11 mouse cellular contexts compared by ENCODE assay signal in genomic region chr4:129209504-129209903, GRCm38 (mm10). TPM values are rescaled to one million over a fixed set of nuclear protein-coding genes. Genes with fewer than 3 reads are reported as not detected.
A peak's percentile ranks its signal among the peaks of the same experiment; 100 is the strongest.
DNase-seq lines count a peak whose midpoint lies in the region; ATAC-seq and TF ChIP-seq lines count a peak whose summit lies in the region.
"Had no signal": no experiment of that assay in that cellular context is flagged by ENCODE, and none has a peak within 500 bp of the region (broad histone marks: within the 10 kb centered on the region; RNA-seq: fewer than 3 reads in every experiment).

No protein-coding gene starts in this region.

- DNase-seq in embryo, embryonic 10 days (ENCODE audit: low spot score) = peak; percentile 47
- no peak for DNase-seq in embryo, embryonic 9.5 days (ENCODE audit: extremely low spot score)
- peak; percentile 41 for DNase-seq in lung, postnatal 10 days
- DNase-seq in lung, adult 18-20 months = no peak
- DNase-seq in embryonic facial prominence, embryonic 14.5 days (ENCODE audit: low spot score) = peak; percentile 56
- DNase-seq in stomach, postnatal 0 days (ENCODE audit: low spot score) = no peak
- DNase-seq in spleen, postnatal 14 days (ENCODE audit: low spot score in 2 of 2) = no peak
- no peak for DNase-seq in kidney, postnatal 10 days

- H3K27me3 ChIP-seq in embryonic facial prominence, embryonic 14.5 days (replicated peaks; ENCODE audit: control insufficient read depth, insufficient read depth, low read length) = no peaks in the 10 kb centered on the region
- H3K27me3 ChIP-seq in stomach, postnatal 0 days (ENCODE audit: control insufficient read depth, insufficient read depth, low read length) = no peaks in the 10 kb centered on the region
- H3K27me3 ChIP-seq: embryonic facial prominence, embryonic 12.5 days had no signal

- WGBS in embryonic facial prominence, embryonic 14.5 days = 53% methylated on average over 7 of the region's 7 CpGs
- 47% methylated on average over 7 of the region's 7 CpGs for WGBS in stomach, postnatal 0 days

- no peak for TF ChIP-seq EP300 in stomach, postnatal 0 days (optimal IDR thresholded peaks at IDR 0.05)

- ATAC-seq in embryonic facial prominence, embryonic 14.5 days (ENCODE audit: low read depth) = no peak
- 0 out of 2 replicates have a peak, but pooled peaks have one; percentile 22 for ATAC-seq in stomach, postnatal 0 days (ENCODE audit: low FRiP score, low TSS enrichment)
- ATAC-seq: midbrain, embryonic 16.5 days had no signal

- H3K36me3 ChIP-seq in embryonic facial prominence, embryonic 14.5 days (ENCODE audit: control insufficient read depth, insufficient read depth, low read length) = peaks cover 92% of the 10 kb centered on the region
- peaks cover 22% of the 10 kb centered on the region for H3K36me3 ChIP-seq in stomach, postnatal 0 days (ENCODE audit: control insufficient read depth, insufficient read depth, low read length)

- H3K9me3 ChIP-seq in embryonic facial prominence, embryonic 14.5 days (ENCODE audit: control insufficient read depth, low read length) = no peaks in the 10 kb centered on the region
- H3K9me3 ChIP-seq in stomach, postnatal 0 days (ENCODE audit: control insufficient read depth, low read length) = no peaks in the 10 kb centered on the region
- H3K9me3 ChIP-seq: embryonic facial prominence, embryonic 12.5 days had no signal

- no peaks in the 10 kb centered on the region for H3K4me1 ChIP-seq in embryonic facial prominence, embryonic 14.5 days (ENCODE audit: control insufficient read depth, insufficient read depth, low read length)
- no peaks in the 10 kb centered on the region for H3K4me1 ChIP-seq in stomach, postnatal 0 days (replicated peaks; ENCODE audit: control insufficient read depth, insufficient read depth)
- H3K4me1 ChIP-seq: embryonic facial prominence, embryonic 12.5 days had no signal

- no peak overlapping the region for H3K4me3 ChIP-seq in embryonic facial prominence, embryonic 14.5 days (ENCODE audit: low read depth, low read length)
- no peak overlapping the region for H3K4me3 ChIP-seq in stomach, postnatal 0 days (ENCODE audit: low read depth, low read length)
- H3K4me3 ChIP-seq: embryonic facial prominence, embryonic 12.5 days had no signal

- peak; percentile 83 for TF ChIP-seq CTCF in stomach, postnatal 0 days (IDR thresholded peaks at IDR 0.05; ENCODE audit: low read depth)

- H3K27ac ChIP-seq in embryonic facial prominence, embryonic 14.5 days (replicated peaks; ENCODE audit: low read depth, low read length) = no peak overlapping the region
- H3K27ac ChIP-seq in stomach, postnatal 0 days (replicated peaks) = no peak overlapping the region
- H3K27ac ChIP-seq: embryonic facial prominence, embryonic 12.5 days had no signal

- H3K9ac ChIP-seq in embryonic facial prominence, embryonic 14.5 days (ENCODE audit: low read depth, low read length) = no peak overlapping the region
- no peak overlapping the region for H3K9ac ChIP-seq in stomach, postnatal 0 days (ENCODE audit: low read length)
- H3K9ac ChIP-seq: embryonic facial prominence, embryonic 12.5 days had no signal

- H3K4me2 ChIP-seq in embryonic facial prominence, embryonic 14.5 days (ENCODE audit: low read depth, low read length) = no peak overlapping the region
- H3K4me2 ChIP-seq in stomach, postnatal 0 days (replicated peaks; ENCODE audit: low read depth) = no peak overlapping the region
- H3K4me2 ChIP-seq: embryonic facial prominence, embryonic 12.5 days; heart, embryonic 11.5 days had no signal

RNA-seq across cellular contexts. Expression of gene Yars, which starts 19.9 kb away (rescaled TPM):
- 74.9 and 78.3 TPM in 2 replicates for polyA plus RNA-seq in embryonic facial prominence, embryonic 14.5 days (2014; fragmentation: Nextera tagmentation; extraction: Ambion mirVana)
- 41.3 and 44.2 TPM in 2 replicates for polyA plus RNA-seq in stomach, postnatal 0 days (2015; fragmentation: Nextera tagmentation; extraction: Ambion mirVana)

RNA-seq across cellular contexts. Expression of gene S100pbp, which starts 20.0 kb away (rescaled TPM):
- 12.6 and 15.5 TPM in 2 replicates for polyA plus RNA-seq in embryonic facial prominence, embryonic 14.5 days (2014; fragmentation: Nextera tagmentation; extraction: Ambion mirVana)
- polyA plus RNA-seq in stomach, postnatal 0 days (2015; fragmentation: Nextera tagmentation; extraction: Ambion mirVana) = 3.7 and 4.5 TPM in 2 replicates

RNA-seq across cellular contexts. Expression of gene C77080, which starts 51.7 kb away (rescaled TPM):
- 6.1 and 6.2 TPM in 2 replicates for polyA plus RNA-seq in embryonic facial prominence, embryonic 14.5 days (2014; fragmentation: Nextera tagmentation; extraction: Ambion mirVana)
- polyA plus RNA-seq in stomach, postnatal 0 days (2015; fragmentation: Nextera tagmentation; extraction: Ambion mirVana) = 9.6 and 10.3 TPM in 2 replicates

Comparison
In these comparisons a context has a peak if more than half of its experiments do, and no peak if none do; other contexts are left out.
1. DNase-seq: peak in embryo, embryonic 10 days (single experiment), lung, postnatal 10 days (single experiment) and embryonic facial prominence, embryonic 14.5 days (single experiment); none in embryo, embryonic 9.5 days (single experiment), lung, adult 18-20 months (0 of 2), stomach, postnatal 0 days (single experiment), spleen, postnatal 14 days (0 of 2) and kidney, postnatal 10 days (single experiment).